Mouse (Mus musculus): ENCODE results near the gene Cnnm4. TPM values are rescaled to one million over a fixed set of nuclear protein-coding genes. Genes with fewer than 3 reads are reported as not detected.

Gene Cnnm4
- total and polyA plus RNA-seq, 2 experiments from 2014 or later, result 10.0 to 18.5 TPM

- Histone ChIP-seq H3K4me1 (ENCODE audit: insufficient read depth, low read length) (no peaks in the 10 kb centered on the region), H3K4me3 (ENCODE audit: low read length) (no peak overlapping the region), H3K27ac (no peak overlapping the region), H3K36me3 (ENCODE audit: insufficient read depth, low read length) (peaks cover 31% of the 10 kb centered on the region), H3K9ac (replicated peaks; ENCODE audit: low read length) (no peak overlapping the region), H3K27me3 (ENCODE audit: insufficient read depth, low read length) (no peaks in the 10 kb centered on the region), H3K4me2 (ENCODE audit: low read depth, low read length) (no peak overlapping the region), H3K9me3 (ENCODE audit: low read length) (no peaks in the 10 kb centered on the region)
- DNase-seq (ENCODE audit: low spot score) (no peak), ATAC-seq (no peak)
- TF ChIP-seq CTCF (IDR thresholded peaks at IDR 0.05; ENCODE audit: low read depth), result no peak
- WGBS, result 89% methylated on average over 12 of the region's 12 CpGs
These were observed 54.4 kb downstream of the Cnnm4 start for GRCm38 (mm10) chr1:36525774-36526173.

DNA sequence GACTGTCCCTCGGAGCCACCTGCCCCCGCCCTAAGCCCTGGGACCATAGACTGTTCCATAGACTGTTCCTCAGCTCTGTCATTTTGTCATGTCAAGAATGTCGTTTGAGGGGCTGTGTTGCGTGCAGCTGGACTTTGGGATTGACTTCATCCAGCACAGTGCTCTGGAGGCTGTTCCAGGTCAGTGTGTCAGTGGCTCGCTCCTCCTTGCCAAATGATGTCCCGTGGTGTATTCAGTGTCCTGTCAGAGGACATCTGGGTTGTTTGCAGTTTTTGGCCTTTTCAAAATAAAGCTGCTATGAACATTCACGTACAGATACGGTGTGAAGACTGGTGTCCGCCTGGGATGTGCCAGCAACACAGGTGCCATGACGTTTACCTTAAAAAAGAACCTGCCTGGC is 55.5 kb downstream of the Cnnm4 start:
- ATAC-seq, result no peak
- Histone ChIP-seq H3K27me3 (ENCODE audit: insufficient read depth, low read length) (no peaks in the 10 kb centered on the region), H3K9me3 (ENCODE audit: low read length) (no peaks in the 10 kb centered on the region), H3K4me2 (ENCODE audit: low read depth, low read length) (no peak overlapping the region), H3K4me3 (ENCODE audit: low read length) (no peak overlapping the region), H3K9ac (replicated peaks; ENCODE audit: low read length) (no peak overlapping the region), H3K4me1 (ENCODE audit: insufficient read depth, low read length) (no peaks in the 10 kb centered on the region), H3K36me3 (ENCODE audit: insufficient read depth, low read length) (peaks cover 19% of the 10 kb centered on the region; the same call in 1 of the 2 replicates), H3K27ac (no peak overlapping the region)
- no peak for TF ChIP-seq CTCF (IDR thresholded peaks at IDR 0.05; ENCODE audit: low read depth)
- DNase-seq (ENCODE audit: low spot score), result no peak
- 74% methylated on average over 10 of the region's 10 CpGs for WGBS

GRCm38 (mm10) chr1:36528351-36528750 is 56.9 kb downstream of the Cnnm4 start:
- Histone ChIP-seq H3K27me3 (ENCODE audit: insufficient read depth, low read length) (no peaks in the 10 kb centered on the region), H3K36me3 (ENCODE audit: insufficient read depth, low read length) (peaks cover 15% of the 10 kb centered on the region; the same call in 1 of the 2 replicates), H3K4me1 (ENCODE audit: insufficient read depth, low read length) (no peaks in the 10 kb centered on the region), H3K9me3 (ENCODE audit: low read length) (no peaks in the 10 kb centered on the region), H3K9ac (replicated peaks; ENCODE audit: low read length) (no peak overlapping the region), H3K27ac (no peak overlapping the region), H3K4me3 (ENCODE audit: low read length) (no peak overlapping the region), H3K4me2 (ENCODE audit: low read depth, low read length) (no peak overlapping the region)
- DNase-seq (ENCODE audit: low spot score) (peak; percentile 83), ATAC-seq (0 out of 2 replicates have a peak, but pooled peaks have one; percentile 14)
- TF ChIP-seq CTCF (IDR thresholded peaks at IDR 0.05; ENCODE audit: low read depth), result no peak
- 6% methylated on average over 1 of the region's 1 CpGs for WGBS

DNA sequence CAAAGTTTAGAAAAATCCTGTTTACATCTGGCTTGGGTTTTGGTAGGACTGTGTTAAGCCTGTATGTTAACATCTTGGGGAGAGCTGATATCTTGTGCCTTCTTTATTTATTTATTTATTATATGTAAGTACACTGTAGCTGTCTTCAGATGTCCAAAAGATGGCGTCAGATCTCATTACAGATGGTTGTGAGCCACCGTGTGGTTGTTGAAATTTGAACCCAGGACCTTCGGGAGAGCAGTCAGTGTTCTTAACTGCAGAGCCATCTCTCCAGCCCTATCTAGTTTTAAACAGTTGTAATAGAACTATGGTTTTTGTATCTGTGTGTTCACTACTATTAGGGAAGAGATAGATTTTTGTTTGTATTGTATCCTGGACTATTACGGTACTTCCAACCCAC is 57.9 kb downstream of the Cnnm4 start:
- Histone ChIP-seq H3K27ac (no peak overlapping the region), H3K4me1 (ENCODE audit: insufficient read depth, low read length) (no peaks in the 10 kb centered on the region), H3K27me3 (ENCODE audit: insufficient read depth, low read length) (no peaks in the 10 kb centered on the region), H3K4me3 (ENCODE audit: low read length) (no peak overlapping the region), H3K9me3 (ENCODE audit: low read length) (no peaks in the 10 kb centered on the region), H3K9ac (replicated peaks; ENCODE audit: low read length) (no peak overlapping the region), H3K4me2 (ENCODE audit: low read depth, low read length) (no peak overlapping the region), H3K36me3 (ENCODE audit: insufficient read depth, low read length) (peaks cover 15% of the 10 kb centered on the region; the same call in 1 of the 2 replicates)
- TF ChIP-seq CTCF (IDR thresholded peaks at IDR 0.05; ENCODE audit: low read depth), result no peak
- 93% methylated on average over 4 of the region's 4 CpGs for WGBS
- DNase-seq (ENCODE audit: low spot score), result no peak
- no peak for ATAC-seq

GRCm38 (mm10) chr1:36529875-36530274 is 58.5 kb downstream of the Cnnm4 start:
- H3K36me3 ChIP-seq (ENCODE audit: insufficient read depth, low read length), result peaks cover 11% of the 10 kb centered on the region; the same call in 1 of the 2 replicates
- no peak overlapping the region for H3K4me3 ChIP-seq (ENCODE audit: low read length)
- no peaks in the 10 kb centered on the region for H3K9me3 ChIP-seq (ENCODE audit: low read length)
- 94% methylated on average over 4 of the region's 4 CpGs for WGBS
- no peaks in the 10 kb centered on the region for H3K27me3 ChIP-seq (ENCODE audit: insufficient read depth, low read length)
- no peaks in the 10 kb centered on the region for H3K4me1 ChIP-seq (ENCODE audit: insufficient read depth, low read length)
- TF ChIP-seq CTCF (IDR thresholded peaks at IDR 0.05; ENCODE audit: low read depth), result no peak
- no peak overlapping the region for H3K27ac ChIP-seq
- H3K9ac ChIP-seq (replicated peaks; ENCODE audit: low read length), result no peak overlapping the region
- no peak for DNase-seq (ENCODE audit: low spot score)
- H3K4me2 ChIP-seq (ENCODE audit: low read depth, low read length), result no peak overlapping the region
- ATAC-seq, result no peak

DNA sequence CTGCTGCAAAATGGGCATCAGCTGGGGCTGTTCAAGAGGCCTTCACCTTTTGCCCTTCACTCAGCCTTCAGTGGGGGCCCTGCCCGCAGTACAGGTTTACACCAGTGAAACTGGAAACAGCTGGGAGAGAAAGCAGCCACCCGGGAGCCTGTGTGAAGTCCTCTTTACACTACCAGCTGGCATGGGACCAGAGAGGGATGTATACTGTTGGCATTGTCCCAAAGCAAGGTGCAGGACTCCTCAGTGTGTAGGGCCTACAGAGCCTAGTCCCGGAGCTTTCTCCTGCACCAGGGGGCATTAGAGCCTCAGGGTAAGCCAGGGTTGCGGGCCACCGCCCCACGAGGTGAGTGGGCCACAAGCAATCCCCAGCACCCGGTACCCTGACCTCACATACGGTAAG is 59.1 kb downstream of the Cnnm4 start:
- Histone ChIP-seq H3K9me3 (ENCODE audit: low read length) (no peaks in the 10 kb centered on the region), H3K4me2 (ENCODE audit: low read depth, low read length) (no peak overlapping the region), H3K9ac (replicated peaks; ENCODE audit: low read length) (no peak overlapping the region), H3K4me3 (ENCODE audit: low read length) (no peak overlapping the region), H3K27me3 (ENCODE audit: insufficient read depth, low read length) (no peaks in the 10 kb centered on the region), H3K36me3 (ENCODE audit: insufficient read depth, low read length) (peaks cover 5% of the 10 kb centered on the region; the same call in 1 of the 2 replicates), H3K27ac (no peak overlapping the region), H3K4me1 (ENCODE audit: insufficient read depth, low read length) (no peaks in the 10 kb centered on the region)
- ATAC-seq, result peak; percentile 1; the same call in 1 of the 2 replicates
- no peak for DNase-seq (ENCODE audit: low spot score)
- 71% methylated on average over 8 of the region's 8 CpGs for WGBS
- TF ChIP-seq CTCF (IDR thresholded peaks at IDR 0.05; ENCODE audit: low read depth), result no peak

DNA sequence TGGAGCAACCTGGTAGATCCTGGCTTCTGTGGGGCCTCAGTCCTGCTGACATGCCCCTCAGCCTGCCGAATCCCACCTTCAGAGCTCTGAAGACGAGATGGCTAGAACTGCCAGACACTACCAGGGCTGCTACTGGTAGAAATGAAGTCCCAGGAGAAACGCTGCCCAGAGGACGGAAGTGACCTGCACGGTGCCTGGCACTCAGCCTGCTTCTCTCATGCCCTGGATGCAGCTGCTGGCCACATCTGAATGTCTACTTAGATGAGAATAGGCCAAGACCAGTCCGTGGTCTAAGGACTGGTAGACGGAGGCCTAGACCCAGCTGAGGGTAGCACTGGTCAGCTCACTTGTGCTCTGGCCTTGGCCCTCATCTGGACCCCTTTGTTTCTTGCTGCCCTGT is 59.5 kb downstream of the Cnnm4 start:
- no peaks in the 10 kb centered on the region for H3K4me1 ChIP-seq (ENCODE audit: insufficient read depth, low read length)
- WGBS, result 87% methylated on average over 7 of the region's 7 CpGs

More for the DNA sequence above, 59.5 kb downstream of the Cnnm4 start:
- no peak overlapping the region for H3K27ac ChIP-seq
- DNase-seq (ENCODE audit: low spot score), result no peak
- H3K27me3 ChIP-seq (ENCODE audit: insufficient read depth, low read length), result no peaks in the 10 kb centered on the region
- no peak overlapping the region for H3K4me2 ChIP-seq (ENCODE audit: low read depth, low read length)
- H3K9me3 ChIP-seq (ENCODE audit: low read length), result no peaks in the 10 kb centered on the region
- H3K9ac ChIP-seq (replicated peaks; ENCODE audit: low read length), result no peak overlapping the region
- no peak for ATAC-seq
- H3K36me3 ChIP-seq (ENCODE audit: insufficient read depth, low read length), result no peaks in the 10 kb centered on the region; the same call in 1 of the 2 replicates
- TF ChIP-seq CTCF (IDR thresholded peaks at IDR 0.05; ENCODE audit: low read depth), result no peak
- no peak overlapping the region for H3K4me3 ChIP-seq (ENCODE audit: low read length)
